Comparison of ENCODE assay signal across 19 mouse cellular contexts in genomic region chr8:50689033-50689432, GRCm38 (mm10).
"Had no signal": no experiment of that assay in that cellular context is flagged by ENCODE, and none has a peak within 500 bp of the region (broad histone marks: within the 10 kb centered on the region; RNA-seq: fewer than 3 reads in every experiment).

No protein-coding gene starts in this region.

- DNase-seq: kidney, adult 11 months; kidney, adult 9 months; kidney, postnatal 14 days; kidney, postnatal 4 days; left cerebral cortex, postnatal 4 days; liver, postnatal 0 days; lung, postnatal 10 days; lung, postnatal 36 days; thymus, adult 18-20 months; thymus, postnatal 36 days had no signal

- ATAC-seq: intestine, embryonic 15.5 days; liver, postnatal 0 days had no signal

- H3K27me3 ChIP-seq: intestine, embryonic 15.5 days; limb, embryonic 12.5 days; limb, embryonic 15.5 days; lung, embryonic 15.5 days; megakaryocyte, embryonic 14.5 days; neural tube, embryonic 12.5 days; neural tube, embryonic 15.5 days had no signal

- H3K27ac ChIP-seq: intestine, embryonic 15.5 days; limb, embryonic 12.5 days; limb, embryonic 15.5 days; liver, embryonic 14.5 days; lung, embryonic 15.5 days; neural tube, embryonic 12.5 days; neural tube, embryonic 15.5 days had no signal

- H3K4me3 ChIP-seq: intestine, embryonic 15.5 days; limb, embryonic 12.5 days; limb, embryonic 15.5 days; lung, embryonic 15.5 days; megakaryocyte, embryonic 14.5 days; neural tube, embryonic 12.5 days; neural tube, embryonic 15.5 days had no signal

- H3K4me2 ChIP-seq: intestine, embryonic 15.5 days; limb, embryonic 12.5 days; limb, embryonic 15.5 days; liver, embryonic 11.5 days; lung, embryonic 15.5 days; neural tube, embryonic 12.5 days; neural tube, embryonic 15.5 days had no signal

- H3K9ac ChIP-seq: intestine, embryonic 15.5 days; limb, embryonic 12.5 days; limb, embryonic 15.5 days; liver, embryonic 14.5 days; liver, postnatal 0 days; lung, embryonic 15.5 days; neural tube, embryonic 12.5 days; neural tube, embryonic 15.5 days had no signal

- H3K4me1 ChIP-seq: intestine, embryonic 15.5 days; limb, embryonic 12.5 days; limb, embryonic 15.5 days; lung, embryonic 15.5 days; megakaryocyte, embryonic 14.5 days; neural tube, embryonic 12.5 days; neural tube, embryonic 15.5 days had no signal

- H3K9me3 ChIP-seq: intestine, embryonic 15.5 days; limb, embryonic 12.5 days; limb, embryonic 15.5 days; lung, embryonic 15.5 days; megakaryocyte, embryonic 14.5 days; neural tube, embryonic 12.5 days; neural tube, embryonic 15.5 days had no signal

- H3K36me3 ChIP-seq: intestine, embryonic 15.5 days; limb, embryonic 12.5 days; limb, embryonic 15.5 days; lung, embryonic 15.5 days; neural tube, embryonic 12.5 days; neural tube, embryonic 15.5 days had no signal
